Mouse (Mus musculus): ENCODE measurements at regions not wholly inside any gene's neighbourhood (a gene's known extent, or its start where the extent isn't known, plus 50 kb on each side); places are given as distances from the start of the nearest gene placed in this dataset.
A peak's percentile ranks its signal among the peaks of the same experiment; 100 is the strongest.

DNA sequence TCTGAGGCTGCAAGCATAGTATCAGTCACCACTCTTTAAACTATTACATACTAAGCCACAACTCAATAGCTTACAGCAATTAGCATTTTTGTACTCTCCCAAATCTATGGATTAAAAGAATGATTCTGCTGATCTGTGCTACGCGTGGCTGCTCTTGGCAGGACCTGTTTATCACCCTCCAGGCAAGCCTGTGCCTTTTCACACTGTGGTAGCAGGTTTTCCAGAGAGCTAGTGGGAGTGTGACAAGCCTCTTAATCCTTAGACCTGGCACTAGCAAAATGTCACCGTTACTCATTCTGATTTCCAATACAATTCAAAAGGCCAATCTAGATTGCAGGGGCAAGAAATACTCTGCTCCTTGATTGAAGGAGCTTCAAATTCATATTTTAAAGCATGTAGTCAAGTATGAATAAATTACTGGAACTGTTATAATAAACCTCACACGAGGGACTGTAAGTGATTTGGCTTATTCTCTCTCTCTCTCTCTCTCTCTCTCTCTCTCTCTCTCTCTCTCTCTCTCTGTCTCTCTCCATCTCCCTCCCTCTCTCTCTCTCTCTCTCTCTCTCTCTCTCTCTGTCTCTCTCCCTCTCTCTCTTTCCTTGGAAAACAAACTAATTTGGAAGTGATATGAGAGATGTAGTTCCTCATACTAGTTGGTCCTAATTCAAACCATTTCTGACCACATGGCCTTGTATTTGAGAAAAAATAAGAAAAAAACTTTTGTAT, 286.7 kb upstream of the Ins1 start:
- H3K4me2 ChIP-seq (ENCODE audit: low read length): no peak overlapping the region
- H3K27ac ChIP-seq (ENCODE audit: low read depth, low read length): no peak overlapping the region
- no peaks in the 10 kb centered on the region for H3K27me3 ChIP-seq (replicated peaks; ENCODE audit: control insufficient read depth, insufficient read depth, low read length)
- H3K36me3 ChIP-seq (ENCODE audit: control insufficient read depth, insufficient read depth, low read length): no peaks in the 10 kb centered on the region
- H3K4me3 ChIP-seq (ENCODE audit: low read length): no peak overlapping the region
- H3K4me1 ChIP-seq (ENCODE audit: control insufficient read depth, insufficient read depth, low read depth, low read length): peaks cover 4% of the 10 kb centered on the region; the same call in 1 of the 2 replicates
- WGBS: 42% methylated on average over 4 of the region's 4 CpGs
- H3K9ac ChIP-seq (ENCODE audit: low read depth, low read length): no peak overlapping the region
- ATAC-seq: peak; percentile 61; the same call in 1 of the 2 replicates
- H3K9me3 ChIP-seq (ENCODE audit: control insufficient read depth, low read length): no peaks in the 10 kb centered on the region

DNA sequence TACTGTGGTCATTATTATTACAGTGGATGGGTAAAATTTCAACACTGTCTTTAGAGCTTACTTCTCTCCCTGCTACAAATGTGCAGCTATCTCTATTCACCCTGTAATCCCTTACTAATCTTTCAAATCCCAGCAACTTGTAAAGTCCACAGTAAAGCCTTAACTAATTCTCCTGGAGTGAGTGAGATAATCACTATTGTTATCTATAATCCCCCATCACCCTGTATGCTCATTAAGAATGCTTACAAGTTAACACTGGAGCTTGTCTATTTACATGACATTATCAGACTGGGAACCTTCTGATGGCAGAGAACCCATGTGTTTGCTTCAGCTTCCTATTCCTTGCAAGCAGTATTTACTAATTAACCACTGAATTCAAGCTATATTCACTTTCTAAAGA, 266.9 kb upstream of the Ins1 start:
- no peak overlapping the region for H3K9ac ChIP-seq (ENCODE audit: low read depth, low read length)
- no peak overlapping the region for H3K27ac ChIP-seq (ENCODE audit: low read depth, low read length)
- H3K4me1 ChIP-seq (ENCODE audit: control insufficient read depth, insufficient read depth, low read depth, low read length): no peaks in the 10 kb centered on the region
- no peaks in the 10 kb centered on the region for H3K27me3 ChIP-seq (replicated peaks; ENCODE audit: control insufficient read depth, insufficient read depth, low read length)
- H3K4me2 ChIP-seq (ENCODE audit: low read length): no peak overlapping the region
- H3K36me3 ChIP-seq (ENCODE audit: control insufficient read depth, insufficient read depth, low read length): no peaks in the 10 kb centered on the region
- H3K4me3 ChIP-seq (ENCODE audit: low read length): no peak overlapping the region
- no peak for ATAC-seq
- no peaks in the 10 kb centered on the region for H3K9me3 ChIP-seq (ENCODE audit: control insufficient read depth, low read length)
